Mouse (Mus musculus) hindbrain, postnatal 0 days (tissue): ENCODE measurements around the gene H2-D1. TPM values are rescaled to one million over a fixed set of nuclear protein-coding genes. Genes with fewer than 3 reads are reported as not detected.
"Not testable (repeated sequence)": the region's sequence is repeated elsewhere in the genome, so short reads cannot be mapped to it uniquely, and the experiment has no call there.

ENCODE experiments used
- ATAC-seq: fragments of 200-750 bp; cut with Nextera tagmentation; 2 replicates; pipeline ENCODE4 v1.8.0; 2017; ENCODE audit warnings: mild to moderate bottlenecking, moderate TSS enrichment, moderate library complexity
- DNase-seq: peaks from one replicate; pipeline ENCODE4 v3.0.0-alpha.2; 2015; ENCODE audit warnings: low spot score
- H3K27ac ChIP-seq: fragments of 300-500 bp; sonication (generic); 2 replicates; pipeline ENCODE4 v1.5.1; 2014; ENCODE audit warnings: mild to moderate bottlenecking
- H3K27me3 ChIP-seq: fragments of 300-500 bp; sonication (generic); 2 replicates; pipeline ENCODE4 v1.6.1; 2014; ENCODE audit warnings: low read length, mixed read lengths; ENCODE audit not compliant: insufficient read depth
- H3K36me3 ChIP-seq: fragments of 300-500 bp; sonication (generic); 2 replicates; pipeline ENCODE4 v1.6.1; 2014; ENCODE audit warnings: low read length, mixed read lengths; ENCODE audit not compliant: insufficient read depth
- H3K4me1 ChIP-seq: fragments of 300-500 bp; sonication (generic); 2 replicates; pipeline ENCODE4 v1.6.1; 2014; ENCODE audit warnings: antibody characterized with exemption, low read length, mixed read lengths; ENCODE audit not compliant: insufficient read depth
- H3K4me2 ChIP-seq: fragments of 300-500 bp; sonication (generic); 2 replicates; pipeline ENCODE4 v1.6.1; 2014; ENCODE audit warnings: low read depth, mild to moderate bottlenecking, low read length, moderate library complexity, mixed read lengths
- H3K4me3 ChIP-seq: fragments of 300-500 bp; sonication (generic); 2 replicates; pipeline ENCODE4 v1.5.1; 2014; ENCODE audit warnings: low read length
- H3K9ac ChIP-seq: fragments of 300-500 bp; sonication (generic); replicated peaks from 2 replicates; pipeline ENCODE4 v1.6.1; 2014; ENCODE audit warnings: mild to moderate bottlenecking, low read length, moderate library complexity, mixed read lengths
- H3K9me3 ChIP-seq: fragments of 300-500 bp; sonication (generic); 2 replicates; pipeline ENCODE4 v1.6.1; 2016; ENCODE audit warnings: low read length, mixed read lengths
- CTCF ChIP-seq: IDR thresholded peaks from 2 replicates; pipeline ENCODE4 v1.5.1; 2016; ENCODE audit warnings: antibody characterized with exemption, control low read depth, low read depth
- WGBS: fragments of 180-500 bp; shearing (Covaris S2); extraction: QIAGEN DNeasy Blood & Tissue Kit; methylation state at CpG from one replicate; pipeline ENCODE4 v1.1.7; 2014; 5-methylcytosine and 5-hydroxymethylcytosine counted together
- polyA plus RNA-seq: library from polyadenylated mRNA; unstranded; fragments of >200 nt; fragmentation: Nextera tagmentation; extraction: Ambion mirVana; gene quantifications from 2 replicates; pipeline ENCODE4 v1.2.1, GENCODE M21; 2015
- total RNA-seq: library from RNA; depleted of rRNA; stranded (reverse); fragments of >200 nt; gene quantifications from 2 replicates; pipeline ENCODE4 v1.2.3, GENCODE M21; 2014

The H2-D1 gene
- total and polyA plus RNA-seq, 2 experiments from 2014 or later = 74.3 to 146 TPM

- H3K4me3 ChIP-seq = no peak overlapping the region
- TF ChIP-seq CTCF = no peak
- peaks cover 31% of the 10 kb centered on the region for H3K36me3 ChIP-seq
- no peak overlapping the region for H3K4me2 ChIP-seq
- no peaks in the 10 kb centered on the region for H3K4me1 ChIP-seq
- H3K9ac ChIP-seq = no peak overlapping the region
- no peak for ATAC-seq
- H3K9me3 ChIP-seq = no peaks in the 10 kb centered on the region
- no peak for DNase-seq
- 97% methylated on average over 4 of the region's 4 CpGs for WGBS
- no peaks in the 10 kb centered on the region for H3K27me3 ChIP-seq
- no peak overlapping the region for H3K27ac ChIP-seq
Observed at GRCm38 (mm10) chr17:35224641-35225040, 37.9 kb upstream of the H2-D1 start.

- TF ChIP-seq CTCF = no peak
- DNase-seq = no peak
- no peak overlapping the region for H3K9ac ChIP-seq
Observed at GRCm38 (mm10) chr17:35225456-35225855, 37.1 kb upstream of the H2-D1 start.

GRCm38 (mm10) chr17:35226561-35227046, 35.9 kb upstream of the H2-D1 start:
- no peak overlapping the region for H3K9ac ChIP-seq
- no peak overlapping the region for H3K4me2 ChIP-seq
- H3K4me1 ChIP-seq = no peaks in the 10 kb centered on the region
- H3K36me3 ChIP-seq = peaks cover 33% of the 10 kb centered on the region
- ATAC-seq = no peak
- no peak for TF ChIP-seq CTCF
- no peak overlapping the region for H3K4me3 ChIP-seq
- H3K9me3 ChIP-seq = no peaks in the 10 kb centered on the region
- 84% methylated on average over 14 of the region's 14 CpGs for WGBS
- DNase-seq = no peak
- H3K27me3 ChIP-seq = no peaks in the 10 kb centered on the region
- H3K27ac ChIP-seq = no peak overlapping the region

More at GRCm38 (mm10) chr17:35225456-35225855, 37.1 kb upstream of the H2-D1 start:
- H3K36me3 ChIP-seq = peaks cover 26% of the 10 kb centered on the region; the same call in 1 of the 2 replicates
- WGBS = 97% methylated on average over 5 of the region's 5 CpGs
- no peak overlapping the region for H3K4me3 ChIP-seq
- no peak overlapping the region for H3K4me2 ChIP-seq
- no peak overlapping the region for H3K27ac ChIP-seq
- no peaks in the 10 kb centered on the region for H3K4me1 ChIP-seq
- H3K27me3 ChIP-seq = no peaks in the 10 kb centered on the region
- no peak for ATAC-seq
- no peaks in the 10 kb centered on the region for H3K9me3 ChIP-seq

- H3K4me3 ChIP-seq = no peak overlapping the region
- TF ChIP-seq CTCF = no peak
- 94% methylated on average over 10 of the region's 10 CpGs for WGBS
- H3K4me2 ChIP-seq = no peak overlapping the region
- no peak overlapping the region for H3K9ac ChIP-seq
- H3K27ac ChIP-seq = no peak overlapping the region
- H3K27me3 ChIP-seq = no peaks in the 10 kb centered on the region
- H3K9me3 ChIP-seq = no peaks in the 10 kb centered on the region
- H3K36me3 ChIP-seq = peaks cover 40% of the 10 kb centered on the region
- no peak for DNase-seq
- H3K4me1 ChIP-seq = no peaks in the 10 kb centered on the region
- ATAC-seq = no peak
Observed at GRCm38 (mm10) chr17:35231022-35231421, 31.5 kb upstream of the H2-D1 start.

GRCm38 (mm10) chr17:35232043-35232442, 30.5 kb upstream of the H2-D1 start:
- peak; percentile 92 for DNase-seq
- TF ChIP-seq CTCF = peak; percentile 91
- H3K4me2 ChIP-seq = no peak overlapping the region
- H3K4me1 ChIP-seq = no peaks in the 10 kb centered on the region
- peaks cover 36% of the 10 kb centered on the region for H3K36me3 ChIP-seq
- H3K27ac ChIP-seq = no peak overlapping the region
- H3K9me3 ChIP-seq = no peaks in the 10 kb centered on the region
- H3K9ac ChIP-seq = no peak overlapping the region
- no peak for ATAC-seq
- WGBS = 10% methylated on average over 12 of the region's 12 CpGs
- no peak overlapping the region for H3K4me3 ChIP-seq
- H3K27me3 ChIP-seq = no peaks in the 10 kb centered on the region

- Histone ChIP-seq H3K4me1 (no peaks in the 10 kb centered on the region), H3K4me2 (no peak overlapping the region), H3K36me3 (peaks cover 31% of the 10 kb centered on the region), H3K27me3 (no peaks in the 10 kb centered on the region), H3K27ac (no peak overlapping the region), H3K9me3 (no peaks in the 10 kb centered on the region), H3K4me3 (no peak overlapping the region), H3K9ac (no peak overlapping the region)
- TF ChIP-seq CTCF = no peak
- DNase-seq (no peak), ATAC-seq (no peak)
- 89% methylated on average over 5 of the region's 5 CpGs for WGBS
Observed at GRCm38 (mm10) chr17:35232659-35233058, 29.9 kb upstream of the H2-D1 start.

GRCm38 (mm10) chr17:35233114-35233980, 29.2 kb upstream of the H2-D1 start, which contains the start of gene Atp6v1g2:
TSS of gene Atp6v1g2 (plus strand) at chr17:35233660.
- Histone ChIP-seq H3K9ac (peak within 1 kb of the TSS; percentile 77; the same call in 1 of the 2 replicates), H3K27me3 (no peaks in the 10 kb centered on the region), H3K4me3 (peak within 1 kb of the TSS; percentile 54; the same call in 1 of the 2 replicates), H3K4me2 (peak within 1 kb of the TSS; percentile 87), H3K4me1 (no peaks in the 10 kb centered on the region), H3K27ac (no peak within 1 kb of the TSS; the same call in 1 of the 2 replicates), H3K36me3 (peaks cover 25% of the 10 kb centered on the region), H3K9me3 (no peaks in the 10 kb centered on the region)
- no peak for ATAC-seq
- TF ChIP-seq CTCF = no peak
- DNase-seq = no peak
- 63% methylated on average over 18 of the region's 18 CpGs for WGBS

GRCm38 (mm10) chr17:35234090-35234489, 28.4 kb upstream of the H2-D1 start:
- H3K4me2 ChIP-seq, H3K4me3 ChIP-seq, H3K27ac ChIP-seq, ATAC-seq, DNase-seq, H3K27me3 ChIP-seq, H3K9me3 ChIP-seq, H3K9ac ChIP-seq, H3K4me1 ChIP-seq: not testable (repeated sequence)
- 81% methylated on average over 7 of the region's 7 CpGs for WGBS
- H3K36me3 ChIP-seq = peaks cover 23% of the 10 kb centered on the region
